Mouse (Mus musculus): ENCODE data around the gene Nr2e1.

- TF ChIP-seq CTCF (IDR thresholded peaks at IDR 0.05; ENCODE audit: low read depth) = no peak
- TF ChIP-seq EP300 (IDR thresholded peaks at IDR 0.05; ENCODE audit: low read depth) = no peak
Observed at GRCm38 (mm10) chr10:42598615-42599014, 15.2 kb upstream of the Nr2e1 start.

Data from liver, embryonic 14.5 days (tissue).